In the genomic region with DNA sequence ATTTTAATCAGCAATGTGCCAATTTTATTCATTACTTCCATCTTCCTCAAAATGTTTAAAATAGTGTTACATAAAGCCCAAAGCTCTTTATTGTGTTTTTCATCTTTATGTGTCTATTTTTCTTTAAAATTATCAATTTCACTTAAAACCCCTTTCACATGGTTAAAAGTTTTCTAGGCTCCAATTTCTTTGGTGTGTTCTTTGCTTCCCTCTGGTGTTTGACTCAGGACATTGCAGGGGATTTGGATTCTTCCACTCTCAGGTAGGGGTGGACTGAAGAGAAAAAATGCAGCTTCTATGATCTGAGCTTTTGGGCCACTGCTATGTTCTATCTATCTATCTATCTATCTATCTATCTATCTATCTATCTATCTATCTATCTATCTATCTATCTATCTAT, we compare ENCODE assay signal across 9 mouse cellular contexts. TPM values are rescaled to one million over a fixed set of nuclear protein-coding genes. Genes with fewer than 3 reads are reported as not detected.
DNase-seq lines count a peak whose midpoint lies in the region; ATAC-seq and TF ChIP-seq lines count a peak whose summit lies in the region.
"Had no signal": no experiment of that assay in that cellular context is flagged by ENCODE, and none has a peak within 500 bp of the region (broad histone marks: within the 10 kb centered on the region; RNA-seq: fewer than 3 reads in every experiment).

No protein-coding gene starts in this region.

- no peak overlapping the region for H3K9ac ChIP-seq in intestine, embryonic 16.5 days (ENCODE audit: low read depth, low read length)
- H3K9ac ChIP-seq: lung, embryonic 15.5 days had no signal

- ATAC-seq in intestine, embryonic 16.5 days, result no peak

- no peak overlapping the region for H3K4me3 ChIP-seq in left cerebral cortex, adult 2 months
- no peak overlapping the region for H3K4me3 ChIP-seq in intestine, embryonic 16.5 days (ENCODE audit: low read length)
- H3K4me3 ChIP-seq: lung, embryonic 15.5 days had no signal

- no peaks in the 10 kb centered on the region for H3K27me3 ChIP-seq in intestine, embryonic 16.5 days (replicated peaks; ENCODE audit: control insufficient read depth, insufficient read depth, low read length)
- H3K27me3 ChIP-seq: lung, embryonic 15.5 days had no signal

- peak; percentile 38 for DNase-seq in adrenal gland, postnatal 14 days
- no peak for DNase-seq in adrenal gland, postnatal 25 days
- no peak for DNase-seq in left cerebral cortex, adult 2 months (ENCODE audit: extremely low spot score in 1 of 2, low spot score in 2 of 2)
- no peak for DNase-seq in left cerebral cortex, postnatal 4 days
- peak; percentile 53 for DNase-seq in embryo, embryonic 10 days (ENCODE audit: low spot score)
- DNase-seq in mesoderm, embryonic 11.5 days (ENCODE audit: low read depth, low spot score), result peak; percentile 62
- no peak for DNase-seq in right cerebral cortex, postnatal 25 days

- peaks cover 5% of the 10 kb centered on the region for H3K9me3 ChIP-seq in intestine, embryonic 16.5 days (ENCODE audit: control insufficient read depth, low read length)

- peak; percentile 82 for TF ChIP-seq CTCF in left cerebral cortex, adult 2 months (IDR thresholded peaks at IDR 0.05)

- H3K27ac ChIP-seq in left cerebral cortex, adult 2 months, result no peak overlapping the region
- H3K27ac ChIP-seq in intestine, embryonic 16.5 days (ENCODE audit: low read length), result no peak overlapping the region
- H3K27ac ChIP-seq: lung, embryonic 15.5 days had no signal

- intact Hi-C loops in left cerebral cortex, adult 2 months (cut with DNase I), result loop anchor here (1.0 kb wide), 2 partner anchors 85 to 120 kb away; a partner anchor contains a TSS
- intact Hi-C loops in left cerebral cortex, postnatal 4 days (cut with DNase I), result no loop called here

- H3K4me1 ChIP-seq in intestine, embryonic 16.5 days (ENCODE audit: control insufficient read depth, insufficient read depth, low read length), result no peaks in the 10 kb centered on the region
- H3K4me1 ChIP-seq: lung, embryonic 15.5 days had no signal

- H3K36me3 ChIP-seq in intestine, embryonic 16.5 days (ENCODE audit: control insufficient read depth, insufficient read depth, low read length), result no peaks in the 10 kb centered on the region
- H3K36me3 ChIP-seq: lung, embryonic 15.5 days had no signal

- no peak overlapping the region for H3K4me2 ChIP-seq in intestine, embryonic 16.5 days (ENCODE audit: low read depth, low read length)
- H3K4me2 ChIP-seq: lung, embryonic 15.5 days had no signal

RNA-seq across cellular contexts. Expression of a gene that starts 9.5 kb away (rescaled TPM):
- total RNA-seq in adrenal gland, postnatal 14 days (2021), result 49.3 and 52.9 TPM in 2 replicates
- 29.5 and 34.8 TPM in 2 replicates for total RNA-seq in adrenal gland, postnatal 25 days (2021)
- total RNA-seq in left cerebral cortex, adult 2 months (2021), result 10 to 100 TPM; 20.9 to 21.4 TPM
- 10 to 100 TPM; 13.3 to 15.8 TPM for total RNA-seq in left cerebral cortex, postnatal 4 days (2021)
- polyA plus RNA-seq in intestine, embryonic 16.5 days (2015; fragmentation: Nextera tagmentation; extraction: Ambion mirVana), result 42.5 and 45.5 TPM in 2 replicates

RNA-seq across cellular contexts. Expression of a gene that starts 16.4 kb away (rescaled TPM):
- total RNA-seq in adrenal gland, postnatal 14 days (2021), result 21.8 and 22.2 TPM in 2 replicates
- total RNA-seq in adrenal gland, postnatal 25 days (2021), result 25.9 and 28.7 TPM in 2 replicates
- total RNA-seq in left cerebral cortex, adult 2 months (2021), result 10 to 100 TPM; 36.6 to 38.4 TPM
- 10 to 100 TPM; 36.7 to 37.7 TPM for total RNA-seq in left cerebral cortex, postnatal 4 days (2021)
- polyA plus RNA-seq in intestine, embryonic 16.5 days (2015; fragmentation: Nextera tagmentation; extraction: Ambion mirVana), result 59.5 and 62.6 TPM in 2 replicates

RNA-seq across cellular contexts. Expression of a gene that starts 28.3 kb away (rescaled TPM):
- 47.1 and 52.7 TPM in 2 replicates for total RNA-seq in adrenal gland, postnatal 14 days (2021)
- total RNA-seq in adrenal gland, postnatal 25 days (2021), result 54.0 and 71.3 TPM in 2 replicates
- 10 to 100 TPM; 49.6 to 53.3 TPM for total RNA-seq in left cerebral cortex, adult 2 months (2021)
- total RNA-seq in left cerebral cortex, postnatal 4 days (2021), result 10 to 100 TPM; 84.9 to 87.6 TPM
- 8.3 and 9.8 TPM in 2 replicates for polyA plus RNA-seq in intestine, embryonic 16.5 days (2015; fragmentation: Nextera tagmentation; extraction: Ambion mirVana)

RNA-seq across cellular contexts. Expression of a gene that starts 37.4 kb away (rescaled TPM):
- 32.4 and 40.5 TPM in 2 replicates for total RNA-seq in adrenal gland, postnatal 14 days (2021)
- total RNA-seq in adrenal gland, postnatal 25 days (2021), result 40.0 and 51.7 TPM in 2 replicates
- total RNA-seq in left cerebral cortex, adult 2 months (2021), result 100 to 1,000 TPM; 163 to 171 TPM
- 10 to 100 TPM; 80.8 to 88.0 TPM for total RNA-seq in left cerebral cortex, postnatal 4 days (2021)
- 3.3 and 3.7 TPM in 2 replicates for polyA plus RNA-seq in intestine, embryonic 16.5 days (2015; fragmentation: Nextera tagmentation; extraction: Ambion mirVana)

RNA-seq across cellular contexts. Expression of a gene that starts 43.8 kb away (rescaled TPM):
- total RNA-seq in adrenal gland, postnatal 14 days (2021), result 29.1 and 29.3 TPM in 2 replicates
- total RNA-seq in adrenal gland, postnatal 25 days (2021), result 25.7 and 28.7 TPM in 2 replicates
- total RNA-seq in left cerebral cortex, adult 2 months (2021), result 10 to 100 TPM; 14.3 to 15.2 TPM
- 10 to 100 TPM; 12.0 to 12.7 TPM for total RNA-seq in left cerebral cortex, postnatal 4 days (2021)
- polyA plus RNA-seq in intestine, embryonic 16.5 days (2015; fragmentation: Nextera tagmentation; extraction: Ambion mirVana), result 24.6 and 28.9 TPM in 2 replicates

Comparison
In these comparisons a context has a peak if more than half of its experiments do, and no peak if none do; other contexts are left out.
1. DNase-seq: peak in adrenal gland, postnatal 14 days (single experiment), embryo, embryonic 10 days (single experiment) and mesoderm, embryonic 11.5 days (single experiment); none in adrenal gland, postnatal 25 days (single experiment), left cerebral cortex, adult 2 months (0 of 2), left cerebral cortex, postnatal 4 days (single experiment) and right cerebral cortex, postnatal 25 days (single experiment).